Mouse (Mus musculus): ENCODE results near the gene Gadd45gip1.
A peak's percentile ranks its signal among the peaks of the same experiment; 100 is the strongest.

Gene Gadd45gip1

DNA sequence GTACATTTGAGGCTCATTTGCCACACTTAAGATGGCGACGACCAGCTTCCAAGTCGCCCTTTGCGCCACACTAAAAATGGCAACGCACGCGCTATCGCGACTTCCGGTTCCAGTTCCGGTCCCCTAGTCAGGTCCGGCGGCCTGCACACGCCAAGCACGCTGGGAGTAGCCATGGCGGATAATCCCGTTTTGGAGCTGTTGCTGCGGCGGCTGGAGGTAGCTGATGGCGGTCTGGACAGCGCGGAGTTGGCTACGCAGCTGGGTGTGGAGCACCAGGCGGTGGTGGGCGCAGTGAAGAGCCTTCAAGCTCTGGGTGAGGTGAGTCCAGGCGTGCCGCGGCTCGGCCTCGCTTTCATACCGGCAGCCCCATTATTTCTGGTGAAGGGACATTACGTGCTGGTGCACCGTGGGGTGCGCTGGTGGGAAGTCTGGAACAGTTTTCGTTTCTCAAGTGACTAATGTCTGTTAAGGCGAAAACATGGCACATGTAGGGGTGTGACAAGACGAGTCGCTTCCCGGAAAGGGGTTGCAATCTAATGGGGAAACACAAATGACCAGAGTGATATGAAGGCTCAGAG, 25.6 kb downstream of the Gadd45gip1 start, which contains the start of gene Farsa:
TSS of gene Farsa (plus strand) at position 126 of the 578 bp plus-strand sequence.
- peak; percentile 95 to 96 for DNase-seq

DNA sequence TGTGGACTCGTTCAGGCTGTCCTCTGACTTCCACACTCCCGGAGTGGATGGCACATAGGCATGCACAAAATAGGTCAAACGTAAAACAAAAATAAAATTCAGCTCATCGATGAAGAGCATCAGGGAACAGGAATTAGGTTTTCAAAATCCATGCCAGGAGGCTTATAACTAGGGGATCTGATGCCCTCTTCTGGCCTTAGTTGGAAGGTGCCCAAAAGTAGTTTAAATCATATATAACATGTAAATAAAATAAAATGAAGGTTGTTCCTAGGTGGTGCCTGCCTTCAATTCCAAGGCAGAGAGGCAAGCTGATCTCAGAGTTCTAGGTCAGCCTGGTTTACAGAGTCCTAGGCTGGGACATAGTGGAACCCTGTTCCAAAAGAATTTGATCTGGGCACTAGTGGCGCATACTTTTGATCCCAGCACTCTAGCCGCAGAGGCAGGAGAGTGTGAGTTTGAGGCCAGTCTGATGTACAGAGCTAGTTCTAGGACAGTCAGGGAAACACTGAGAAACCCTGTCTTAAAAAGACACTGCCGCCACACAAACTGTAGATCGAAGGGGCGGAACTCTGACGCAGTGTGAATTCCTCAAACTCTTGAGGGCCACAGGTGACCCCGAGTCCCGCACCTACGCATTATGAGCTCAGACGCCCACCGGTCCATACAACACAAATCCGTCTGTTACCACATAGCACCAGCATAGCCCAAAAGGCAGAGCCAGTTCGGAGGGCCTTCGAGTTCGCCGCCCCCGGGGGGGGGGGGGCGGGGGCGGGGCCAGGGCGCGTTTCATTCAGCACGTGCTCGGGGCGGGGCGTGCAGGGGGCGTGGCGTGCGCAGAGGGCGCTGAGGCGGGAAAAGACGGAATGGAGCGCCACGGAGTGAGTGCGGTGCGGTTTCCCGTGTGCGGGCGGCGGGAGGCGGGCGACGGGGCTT, 40.3 kb downstream of the Gadd45gip1 start, which contains the start of gene Syce2:
TSS of gene Syce2 (plus strand) at position 736 of the 933 bp plus-strand sequence.
- peak; percentile 90 to 91 for DNase-seq

DNA sequence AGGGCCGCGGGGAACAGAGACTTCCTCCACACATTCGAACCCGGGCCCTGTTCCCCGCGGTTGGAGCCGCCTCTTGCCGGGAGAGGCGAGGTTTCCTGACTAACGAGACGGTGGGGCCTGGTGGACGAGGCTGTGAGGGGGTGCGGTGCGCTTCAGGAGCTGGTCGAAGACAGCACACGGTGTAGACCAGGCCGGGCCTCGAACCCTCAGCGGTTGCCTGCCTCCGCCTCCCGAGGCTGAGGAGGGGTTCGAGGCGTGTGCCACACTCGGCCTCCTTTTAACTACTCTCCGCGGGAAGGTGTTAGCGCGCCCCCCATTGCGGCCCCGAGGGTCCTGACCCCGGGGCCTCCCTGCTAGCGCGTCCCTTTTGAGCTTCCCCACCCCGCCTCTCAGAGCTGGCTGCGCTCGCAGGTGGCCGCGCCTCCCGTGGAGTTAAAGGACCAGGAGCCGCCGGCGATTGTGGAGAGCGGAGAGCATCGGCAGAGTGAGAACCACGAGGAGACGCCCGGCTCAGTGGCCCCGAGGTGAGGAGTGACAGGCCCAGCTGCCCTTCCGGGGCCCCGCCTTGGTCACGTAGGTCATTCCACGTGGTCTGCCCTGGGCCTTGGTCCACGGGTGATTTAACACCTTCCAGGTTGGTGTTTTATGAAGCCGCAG, 41.1 kb downstream of the Gadd45gip1 start:
- DNase-seq = peak; percentile 52 to 79

DNA sequence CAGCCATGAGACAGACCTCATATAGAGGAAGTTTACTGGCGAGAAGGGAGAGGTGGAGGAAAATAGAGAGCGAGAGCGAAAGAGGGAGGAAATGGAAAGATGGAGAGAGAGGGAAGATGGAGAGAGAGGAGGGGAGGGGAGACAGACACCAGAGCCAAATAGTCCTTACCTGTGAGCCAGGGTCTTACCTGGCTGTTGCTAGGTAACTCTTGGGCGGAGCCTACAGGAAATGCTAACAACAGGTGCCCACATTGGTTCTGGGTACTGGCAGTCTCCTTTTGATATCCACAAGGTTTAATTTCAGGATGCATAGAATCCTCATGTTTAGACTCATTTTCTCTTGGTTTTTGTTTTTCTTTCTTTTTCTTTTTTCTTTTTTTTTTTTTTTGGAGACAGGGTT, 41.7 kb downstream of the Gadd45gip1 start:
- no peak for DNase-seq

DNA sequence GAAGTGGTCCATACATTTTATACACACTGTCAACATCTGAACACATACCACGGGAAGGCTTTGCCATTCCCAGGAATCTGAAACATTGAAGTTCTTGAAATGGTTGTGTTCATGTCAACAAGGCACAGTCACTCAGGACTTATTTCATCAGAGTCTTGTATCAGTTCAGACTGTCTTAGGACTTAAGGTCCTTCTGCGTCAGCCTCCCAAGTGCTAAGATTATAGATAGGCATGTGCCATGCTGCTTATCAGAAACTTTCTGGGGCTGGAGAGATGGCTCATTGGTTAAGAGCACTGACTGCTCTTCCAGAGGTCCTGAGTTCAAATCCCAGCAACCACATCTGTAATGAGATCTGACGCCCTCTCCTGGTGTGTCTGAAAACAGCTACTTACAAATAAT, 43.0 kb downstream of the Gadd45gip1 start:
- no peak for DNase-seq

DNA sequence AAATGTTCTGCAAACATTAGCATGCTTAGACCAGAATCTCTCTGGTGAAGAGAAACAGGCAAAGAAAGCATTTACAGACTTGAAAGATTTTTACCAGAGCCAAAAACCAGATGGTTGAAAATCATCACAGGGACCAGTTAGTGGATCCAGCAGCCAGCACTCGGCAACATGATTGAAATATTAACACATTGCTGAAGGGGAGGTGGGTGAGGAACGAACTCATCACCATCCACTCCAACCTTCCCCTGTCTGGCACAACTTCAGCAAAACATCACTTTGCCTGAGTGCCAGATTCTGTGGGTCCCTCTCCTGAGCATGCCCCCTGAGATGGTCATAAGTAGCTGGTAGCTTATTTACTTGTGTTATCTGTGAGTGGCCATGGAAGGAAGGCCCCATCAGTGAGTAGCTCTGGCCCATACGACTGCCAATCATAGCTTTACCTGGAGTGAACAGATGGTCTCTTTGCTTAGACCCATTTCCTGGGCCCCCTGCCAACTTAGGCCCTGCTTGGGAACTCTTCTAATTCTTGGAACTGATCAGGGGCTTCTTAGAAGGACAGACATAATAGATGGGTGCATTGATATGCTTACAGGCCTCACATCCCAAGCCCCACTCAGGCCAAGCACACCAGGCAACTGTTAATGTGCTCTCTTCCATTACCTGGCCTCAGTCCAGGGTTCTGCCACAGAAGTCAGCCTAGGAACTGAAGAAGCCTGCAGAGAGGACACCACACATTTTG, 46.1 kb downstream of the Gadd45gip1 start:
- no peak for DNase-seq

DNA sequence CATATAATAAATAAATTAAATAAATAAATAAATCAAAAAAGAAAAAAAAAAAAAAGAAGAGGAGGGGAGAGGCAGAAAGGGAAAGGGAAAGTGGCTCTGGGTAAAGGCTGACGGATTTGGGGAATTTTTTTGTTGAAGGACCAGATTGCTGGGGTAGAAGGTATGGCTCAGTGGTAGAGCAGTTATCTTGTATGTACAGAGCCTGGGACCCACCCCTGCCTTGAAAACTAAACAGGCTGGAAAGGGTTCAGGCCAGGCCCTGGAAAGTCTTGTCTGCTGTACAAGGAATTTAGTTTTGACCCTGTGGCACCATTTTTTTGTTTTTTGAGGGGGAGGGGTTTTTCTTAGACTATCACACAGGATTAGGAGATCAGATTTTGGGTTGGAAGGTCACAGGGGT, 47.6 kb downstream of the Gadd45gip1 start:
- DNase-seq = no peak

DNA sequence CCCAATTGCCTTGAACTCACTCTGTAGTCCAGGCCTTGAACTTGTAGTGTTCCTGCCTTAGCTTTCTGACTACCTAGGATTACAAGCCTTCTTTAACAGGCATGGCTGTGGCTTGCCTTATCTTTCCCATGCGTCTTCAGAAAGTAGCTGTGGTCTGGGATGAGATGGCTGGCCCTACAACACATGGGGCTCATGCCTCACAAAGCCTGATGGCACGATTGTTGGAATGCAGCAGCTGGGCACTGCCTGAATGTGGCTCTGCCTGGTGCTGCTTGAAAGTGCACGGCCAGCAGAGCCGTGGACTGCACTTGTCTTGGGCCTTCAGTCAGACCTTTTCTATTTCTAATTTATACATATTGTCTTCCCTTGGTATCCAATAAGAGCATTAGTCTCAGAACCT, 53.4 kb downstream of the Gadd45gip1 start:
- DNase-seq = no peak

Measured in kidney, postnatal 25 days (tissue).